Comparison of ENCODE assay signal across 7 mouse cellular contexts in genomic region chr5:32133549-32134004, GRCm38 (mm10). TPM values are rescaled to one million over a fixed set of nuclear protein-coding genes. Genes with fewer than 3 reads are reported as not detected.
A peak's percentile ranks its signal among the peaks of the same experiment; 100 is the strongest.
DNase-seq lines count a peak whose midpoint lies in the region; ATAC-seq lines count a peak whose summit lies in the region.

No protein-coding gene starts in this region.

- no peaks in the 10 kb centered on the region for H3K9me3 ChIP-seq in embryonic facial prominence, embryonic 13.5 days
- H3K9me3 ChIP-seq in limb, embryonic 13.5 days, result no peaks in the 10 kb centered on the region
- H3K9me3 ChIP-seq in midbrain, embryonic 16.5 days (replicated peaks; ENCODE audit: control insufficient read depth, low read length, poor library complexity, severe bottlenecking), result no peaks in the 10 kb centered on the region

- peaks cover 12% of the 10 kb centered on the region; the same call in 1 of the 2 replicates for H3K27me3 ChIP-seq in embryonic facial prominence, embryonic 13.5 days
- peaks cover 36% of the 10 kb centered on the region for H3K27me3 ChIP-seq in limb, embryonic 13.5 days
- peaks cover 42% of the 10 kb centered on the region for H3K27me3 ChIP-seq in midbrain, embryonic 16.5 days (ENCODE audit: control insufficient read depth, insufficient read depth, low read depth, low read length)

- H3K4me1 ChIP-seq in embryonic facial prominence, embryonic 13.5 days, result peaks cover 36% of the 10 kb centered on the region
- peaks cover 36% of the 10 kb centered on the region for H3K4me1 ChIP-seq in limb, embryonic 13.5 days
- H3K4me1 ChIP-seq in midbrain, embryonic 16.5 days (ENCODE audit: control insufficient read depth, insufficient read depth, low read length), result peaks cover 18% of the 10 kb centered on the region

- 0% methylated on average over 20 of the region's 20 CpGs for whole genome bisulfite sequencing in embryonic facial prominence, embryonic 13.5 days
- under 1% methylated on average over 20 of the region's 20 CpGs for whole genome bisulfite sequencing in limb, embryonic 13.5 days
- WGBS in midbrain, embryonic 16.5 days, result under 1% methylated on average over 20 of the region's 20 CpGs

- ATAC-seq in embryonic facial prominence, embryonic 13.5 days (ENCODE audit: insufficient number of reproducible peaks, insufficient read depth, low FRiP score, low TSS enrichment, low read depth), result no peak
- no peak; the same call in 1 of the 2 replicates for ATAC-seq in limb, embryonic 13.5 days (ENCODE audit: low FRiP score, low read depth)
- ATAC-seq in midbrain, embryonic 16.5 days, result no peak

- peak overlapping the region; percentile 80 for H3K4me2 ChIP-seq in embryonic facial prominence, embryonic 13.5 days
- H3K4me2 ChIP-seq in limb, embryonic 13.5 days (replicated peaks), result peak overlapping the region; percentile 83
- peak overlapping the region; percentile 97 for H3K4me2 ChIP-seq in midbrain, embryonic 16.5 days (ENCODE audit: low read length)

- DNase-seq in adrenal gland, postnatal 10 days, result peak; percentile 90
- peak; percentile 89 to 92 for DNase-seq in heart, adult 9 months (ENCODE audit: low spot score in 2 of 2)
- DNase-seq in kidney, adult 9 months, result peak; percentile 61
- peak; percentile 40 to 67 for DNase-seq in spleen, postnatal 4 days (ENCODE audit: low spot score in 2 of 2)

- peak overlapping the region; percentile 77 for H3K4me3 ChIP-seq in embryonic facial prominence, embryonic 13.5 days
- H3K4me3 ChIP-seq in limb, embryonic 13.5 days, result peak overlapping the region; percentile 70
- H3K4me3 ChIP-seq in midbrain, embryonic 16.5 days (ENCODE audit: low read depth, low read length), result peak overlapping the region; percentile 68

- no peaks in the 10 kb centered on the region for H3K36me3 ChIP-seq in embryonic facial prominence, embryonic 13.5 days
- no peaks in the 10 kb centered on the region for H3K36me3 ChIP-seq in limb, embryonic 13.5 days
- no peaks in the 10 kb centered on the region for H3K36me3 ChIP-seq in midbrain, embryonic 16.5 days (ENCODE audit: control insufficient read depth, insufficient read depth, low read length)

- H3K9ac ChIP-seq in embryonic facial prominence, embryonic 13.5 days, result peak overlapping the region; percentile 76
- H3K9ac ChIP-seq in limb, embryonic 13.5 days, result peak overlapping the region; percentile 75
- H3K9ac ChIP-seq in midbrain, embryonic 16.5 days (ENCODE audit: low read depth, low read length), result peak overlapping the region; percentile 70

- H3K27ac ChIP-seq in embryonic facial prominence, embryonic 13.5 days, result peak overlapping the region; percentile 98
- peak overlapping the region; percentile 83 for H3K27ac ChIP-seq in limb, embryonic 13.5 days
- H3K27ac ChIP-seq in midbrain, embryonic 16.5 days (ENCODE audit: low read length), result no peak overlapping the region

RNA-seq across cellular contexts. Expression of gene Fosl2, which starts 2.0 kb away (rescaled TPM):
- 100 to 1,000 TPM; 167 to 194 TPM for total RNA-seq in adrenal gland, postnatal 10 days (2021)
- polyA plus RNA-seq in embryonic facial prominence, embryonic 13.5 days (2015; fragmentation: Nextera tagmentation; extraction: Ambion mirVana), result 6.9 and 7.0 TPM in 2 replicates
- polyA plus RNA-seq in limb, embryonic 13.5 days (2015; fragmentation: Nextera tagmentation; extraction: Ambion mirVana), result 2.3 and 2.5 TPM in 2 replicates
- 0.37 and 0.55 TPM in 2 replicates for polyA plus RNA-seq in midbrain, embryonic 16.5 days (2015; fragmentation: Nextera tagmentation; extraction: Ambion mirVana)
